Mouse (Mus musculus) layer of hippocampus, postnatal 14 days (tissue): ENCODE measurements around the gene Ugt2a1. TPM values are rescaled to one million over a fixed set of nuclear protein-coding genes. Genes with fewer than 3 reads are reported as not detected.

Experiments
- total RNA-seq, 2 experiments: library from RNA; stranded (reverse); gene quantifications; 2 replicates each; pipeline ENCODE4 v1.2.3; 2021

Gene Ugt2a1
- total RNA-seq, 2 experiments from 2014 or later = not detected

Other genes starting within 250 kb of the Ugt2a1 start
- gene Ugt2b37, start 236.1 kb downstream of the Ugt2a1 start, total RNA-seq = not detected
- not detected for gene Ugt2a3, start 153.7 kb downstream of the Ugt2a1 start, total RNA-seq
- gene Ugt2b38, start 66.7 kb downstream of the Ugt2a1 start, total RNA-seq = not detected
- not detected for gene Ugt2a2, start 8.6 kb downstream of the Ugt2a1 start, total RNA-seq
- not detected for gene Gm43638, start 4.1 kb downstream of the Ugt2a1 start, total RNA-seq
- not detected for gene Sult1b1, start 47.3 kb upstream of the Ugt2a1 start, total RNA-seq
- not detected for gene Sult1d1, start 78.2 kb upstream of the Ugt2a1 start, total RNA-seq
- gene Sult1e1, start 100.7 kb upstream of the Ugt2a1 start, total RNA-seq = not detected
- not detected for gene Csn1s1, start 175.3 kb upstream of the Ugt2a1 start, total RNA-seq
- gene Csn2, start 208.8 kb upstream of the Ugt2a1 start, total RNA-seq = not detected